Mouse (Mus musculus) layer of hippocampus, postnatal 14 days (tissue): Measurements from ENCODE around the gene Rbbp9. TPM values are rescaled to one million over a fixed set of nuclear protein-coding genes. Genes with fewer than 3 reads are reported as not detected.

Experiments used
- DNase-seq, 2 experiments: peaks; one replicate each; pipeline ENCODE4 v3.0.0; 2021 to 2022; ENCODE audit warnings: low spot score in 2 of 2, mixed read lengths in 1 of 2
- total RNA-seq, 2 experiments: library from RNA; stranded (reverse); gene quantifications; 2 replicates each; pipeline ENCODE4 v1.2.3; 2021

Rbbp9 gene
- total RNA-seq, 2 experiments from 2014 or later = 24.1 to 27.8 TPM

GRCm38 (mm10) chr2:144519772-144520171 is 30.9 kb downstream of the Rbbp9 start:
- DNase-seq = no peak

- no peak for DNase-seq
Observed at GRCm38 (mm10) chr2:144514619-144515018, 36.0 kb downstream of the Rbbp9 start.

- no peak for DNase-seq
Observed at GRCm38 (mm10) chr2:144502134-144502533, 48.5 kb downstream of the Rbbp9 start.

Other genes with a start within 250 kb of the Rbbp9 start
- gene Ovol2, start 218.7 kb downstream of the Rbbp9 start, total RNA-seq = under 1 TPM; 0.35 to 0.91 TPM
- gene Kat14, start 181.9 kb downstream of the Rbbp9 start, total RNA-seq = 10 to 100 TPM; 26.6 to 27.6 TPM
- gene Pet117, start 181.9 kb downstream of the Rbbp9 start, total RNA-seq = 1 to 10 TPM; 5.1 to 8.4 TPM
- 100 to 1,000 TPM; 107 to 108 TPM for gene Dzank1, start 23.5 kb downstream of the Rbbp9 start, total RNA-seq
- 10 to 100 TPM; 24.5 to 24.6 TPM for gene Polr3f, start 23.2 kb downstream of the Rbbp9 start, total RNA-seq
- gene Sec23b, start 5.4 kb upstream of the Rbbp9 start, total RNA-seq = 10 to 100 TPM; 49.5 to 51.0 TPM
- gene Smim26, start 43.2 kb upstream of the Rbbp9 start, total RNA-seq = 10 to 100 TPM; 50.5 to 58.7 TPM
- gene Dtd1, start 49.0 kb upstream of the Rbbp9 start, total RNA-seq = 10 to 100 TPM; 54.8 to 55.5 TPM